ENCODE assay signal across 9 mouse cellular contexts in the genomic region with DNA sequence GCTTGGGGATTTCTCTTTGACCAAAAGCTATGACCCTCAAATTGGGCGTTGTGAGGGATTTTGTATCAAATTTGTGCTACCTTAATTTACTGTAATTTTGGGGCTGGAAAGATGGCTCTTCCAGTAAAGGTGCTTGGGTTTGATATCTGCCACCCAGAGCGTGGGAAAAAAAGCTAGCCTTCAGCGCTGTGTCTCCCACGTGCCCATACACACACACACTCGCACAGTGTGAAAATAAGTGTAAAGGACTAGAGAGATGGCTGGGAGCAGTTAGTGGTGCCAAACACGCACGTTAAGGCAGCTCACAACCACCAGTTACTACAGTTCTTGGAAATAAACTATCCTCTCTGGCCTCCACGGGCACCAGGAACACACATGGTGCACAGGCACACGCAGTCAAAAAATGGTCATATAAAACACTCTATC. TPM values are rescaled to one million over a fixed set of nuclear protein-coding genes. Genes with fewer than 3 reads are reported as not detected.
DNase-seq lines count a peak whose midpoint lies in the region; ATAC-seq and TF ChIP-seq lines count a peak whose summit lies in the region.
"Had no signal": no experiment of that assay in that cellular context is flagged by ENCODE, and none has a peak within 500 bp of the region (broad histone marks: within the 10 kb centered on the region; RNA-seq: fewer than 3 reads in every experiment).

No protein-coding gene starts in this region.

- H3K4me3 ChIP-seq in neural tube, embryonic 11.5 days (ENCODE audit: low read depth, low read length): peak overlapping the region; percentile 100
- H3K4me3 ChIP-seq in stomach, postnatal 0 days (ENCODE audit: low read depth, low read length): peak overlapping the region; percentile 100

- no peaks in the 10 kb centered on the region for H3K9me3 ChIP-seq in neural tube, embryonic 11.5 days (ENCODE audit: control insufficient read depth, low read length)
- no peaks in the 10 kb centered on the region for H3K9me3 ChIP-seq in stomach, postnatal 0 days (ENCODE audit: control insufficient read depth, low read length)

- peak overlapping the region; percentile 85 for H3K9ac ChIP-seq in neural tube, embryonic 11.5 days (ENCODE audit: low read length)
- H3K9ac ChIP-seq in stomach, postnatal 0 days (ENCODE audit: low read length): peak overlapping the region; percentile 75

- peak; percentile 30 for DNase-seq in cerebellum, adult 8-10 months
- no peak for DNase-seq in cerebellum, postnatal 4 days (ENCODE audit: low spot score in 2 of 2)
- peak; percentile 11 for DNase-seq in neural tube, embryonic 11.5 days (ENCODE audit: low spot score)
- DNase-seq in neural tube, embryonic 10.5 days (ENCODE audit: extremely low spot score, low spot score): no peak
- peak; percentile 14 for DNase-seq in liver
- no peak for DNase-seq in stomach, postnatal 0 days (ENCODE audit: low spot score)
- no peak for DNase-seq in gastrocnemius, postnatal 10 days
- no peak for DNase-seq in gastrocnemius, adult 8-10 months (ENCODE audit: low spot score in 2 of 2)

- TF ChIP-seq EP300 in stomach, postnatal 0 days (optimal IDR thresholded peaks at IDR 0.05): no peak

- TF ChIP-seq CTCF in stomach, postnatal 0 days (IDR thresholded peaks at IDR 0.05; ENCODE audit: low read depth): no peak

- H3K27me3 ChIP-seq in neural tube, embryonic 11.5 days (ENCODE audit: control insufficient read depth, insufficient read depth, low read length): no peaks in the 10 kb centered on the region
- no peaks in the 10 kb centered on the region for H3K27me3 ChIP-seq in stomach, postnatal 0 days (ENCODE audit: control insufficient read depth, insufficient read depth, low read length)

- no peak for ATAC-seq in neural tube, embryonic 11.5 days (ENCODE audit: insufficient read depth, low FRiP score, low TSS enrichment)
- ATAC-seq in stomach, postnatal 0 days (ENCODE audit: low FRiP score, low TSS enrichment): no peak

- H3K36me3 ChIP-seq in neural tube, embryonic 11.5 days (ENCODE audit: control insufficient read depth, insufficient read depth, low read length): peaks cover 3% of the 10 kb centered on the region; the same call in 1 of the 2 replicates
- peaks cover 4% of the 10 kb centered on the region for H3K36me3 ChIP-seq in stomach, postnatal 0 days (ENCODE audit: control insufficient read depth, insufficient read depth, low read length)

- H3K4me2 ChIP-seq in neural tube, embryonic 11.5 days (ENCODE audit: low read depth): peak overlapping the region; percentile 76
- H3K4me2 ChIP-seq in stomach, postnatal 0 days (replicated peaks; ENCODE audit: low read depth): peak overlapping the region; percentile 82

- H3K27ac ChIP-seq in neural tube, embryonic 11.5 days (ENCODE audit: low read depth, low read length): no peak overlapping the region
- peak overlapping the region; percentile 79 for H3K27ac ChIP-seq in stomach, postnatal 0 days (replicated peaks)

- WGBS in neural tube, embryonic 11.5 days: 59% methylated on average over 9 of the region's 9 CpGs
- 42% methylated on average over 9 of the region's 9 CpGs for WGBS in stomach, postnatal 0 days

- H3K4me1 ChIP-seq in neural tube, embryonic 11.5 days (ENCODE audit: control insufficient read depth, insufficient read depth, low read length): peaks cover 12% of the 10 kb centered on the region; the same call in 1 of the 2 replicates
- peaks cover 2% of the 10 kb centered on the region; the same call in 1 of the 2 replicates for H3K4me1 ChIP-seq in stomach, postnatal 0 days (replicated peaks; ENCODE audit: control insufficient read depth, insufficient read depth)

RNA-seq across cellular contexts. Expression of gene Hsp90aa1, which starts 5.5 kb away (rescaled TPM):
- 1,365 and 1,445 TPM in 2 replicates for polyA plus RNA-seq in neural tube, embryonic 11.5 days (2014; fragmentation: Nextera tagmentation; extraction: Ambion mirVana)
- polyA plus RNA-seq in stomach, postnatal 0 days (2015; fragmentation: Nextera tagmentation; extraction: Ambion mirVana): 286 and 326 TPM in 2 replicates
- total RNA-seq in gastrocnemius, postnatal 10 days (2021): 10 to 100 TPM; 63.8 to 80.1 TPM
- total RNA-seq in gastrocnemius, adult 8-10 months (2022): 10 to 100 TPM; 30.5 to 74.5 (median 56.1) TPM

RNA-seq across cellular contexts. Expression of gene 1700001K19Rik, which starts 14.6 kb away (rescaled TPM):
- polyA plus RNA-seq in neural tube, embryonic 11.5 days (2014; fragmentation: Nextera tagmentation; extraction: Ambion mirVana): not detected in 2 replicates
- not detected in 2 replicates for polyA plus RNA-seq in stomach, postnatal 0 days (2015; fragmentation: Nextera tagmentation; extraction: Ambion mirVana)
- not detected for total RNA-seq in gastrocnemius, postnatal 10 days (2021)
- under 1 TPM in 1 of 4 experiments, not detected in 3; 0.80 TPM for total RNA-seq in gastrocnemius, adult 8-10 months (2022)
- total RNA-seq: common myeloid progenitor, adult 5-6 weeks had no signal

RNA-seq across cellular contexts. Expression of gene Wdr20, which starts 40.8 kb away (rescaled TPM):
- 23.6 and 26.2 TPM in 2 replicates for polyA plus RNA-seq in neural tube, embryonic 11.5 days (2014; fragmentation: Nextera tagmentation; extraction: Ambion mirVana)
- polyA plus RNA-seq in stomach, postnatal 0 days (2015; fragmentation: Nextera tagmentation; extraction: Ambion mirVana): 12.8 and 14.0 TPM in 2 replicates
- total RNA-seq in gastrocnemius, postnatal 10 days (2021): 10 to 100 TPM; 20.5 TPM
- 10 to 100 TPM; 13.3 to 19.9 (median 15.9) TPM for total RNA-seq in gastrocnemius, adult 8-10 months (2022)

Comparison
In these comparisons a context has a peak if more than half of its experiments do, and no peak if none do; other contexts are left out.
1. DNase-seq: peak in cerebellum, adult 8-10 months (single experiment), neural tube, embryonic 11.5 days (single experiment) and liver (single experiment); none in cerebellum, postnatal 4 days (0 of 2), neural tube, embryonic 10.5 days (single experiment), stomach, postnatal 0 days (single experiment), gastrocnemius, postnatal 10 days (single experiment) and gastrocnemius, adult 8-10 months (0 of 2).